Mouse (Mus musculus) spleen, adult 2 months (tissue): Measurements from ENCODE around the gene Lactbl1. TPM values are rescaled to one million over a fixed set of nuclear protein-coding genes. Genes with fewer than 3 reads are reported as not detected.

Experiments used
- DNase-seq, 2 experiments: peaks; one replicate each; pipeline versions ENCODE4 v3.0.0 to v3.0.0-alpha.2; 2012 to 2021; ENCODE audit warnings: low spot score in 2 of 2, low read depth in 1 of 2
- H3K27ac ChIP-seq: fragments of 200-500 bp; 2 replicates; pipeline ENCODE4 v1.5.1; 2012; ENCODE audit warnings: low read length, inconsistent platforms; ENCODE audit not compliant: insufficient read depth
- H3K27me3 ChIP-seq: fragments of 200-500 bp; 2 replicates; pipeline ENCODE4 v1.6.1; 2012; ENCODE audit warnings: mild to moderate bottlenecking, moderate library complexity, low read length, inconsistent platforms; ENCODE audit not compliant: control insufficient read depth, insufficient read depth
- H3K36me3 ChIP-seq: fragments of 200-500 bp; 2 replicates; pipeline ENCODE4 v1.6.1; 2012; ENCODE audit warnings: mild to moderate bottlenecking, low read length, inconsistent platforms; ENCODE audit not compliant: control insufficient read depth, insufficient read depth
- H3K4me1 ChIP-seq: fragments of 200-500 bp; 2 replicates; pipeline ENCODE4 v1.6.1; 2011; ENCODE audit warnings: inconsistent platforms; ENCODE audit not compliant: control insufficient read depth, insufficient read depth, insufficient read length
- H3K4me3 ChIP-seq: fragments of 200-500 bp; 2 replicates; pipeline ENCODE4 v1.5.1; 2011; ENCODE audit warnings: mild to moderate bottlenecking, inconsistent platforms; ENCODE audit not compliant: insufficient read depth, insufficient read length; ENCODE audit errors: extremely low read depth
- CTCF ChIP-seq: fragments of 200-500 bp; IDR thresholded peaks from 2 replicates; pipeline ENCODE4 v1.5.1; 2011; ENCODE audit warnings: mild to moderate bottlenecking, inconsistent platforms; ENCODE audit not compliant: insufficient read depth, insufficient read length, insufficient replicate concordance; ENCODE audit errors: extremely low read depth
- POLR2A ChIP-seq: fragments of 200-500 bp; IDR thresholded peaks from 2 replicates; pipeline ENCODE4 v1.6.1; 2011; ENCODE audit warnings: low read depth, low read length, inconsistent platforms
- WGBS: fragments of 180-500 bp; shearing (Covaris S2); methylation state at CpG from one replicate; pipeline ENCODE4 v1.1.7; 2018; 5-methylcytosine and 5-hydroxymethylcytosine counted together
- polyA plus RNA-seq: library from polyadenylated mRNA; depleted of rRNA; stranded (reverse); fragments of >200 nt; gene quantifications from 2 replicates; pipeline ENCODE4 v1.2.3, GENCODE M21; 2012

Gene Lactbl1
- polyA plus RNA-seq, 1 experiment: 0.49 TPM

GRCm38 (mm10) chr4:136648922-136649479, 26.6 kb downstream of the Lactbl1 start:
- DNase-seq: peak; percentile 23 to 63
- no peak overlapping the region for H3K27ac ChIP-seq
- H3K4me1 ChIP-seq: no peaks in the 10 kb centered on the region
- H3K27me3 ChIP-seq: no peaks in the 10 kb centered on the region
- 48% methylated on average over 11 of the region's 11 CpGs for WGBS
- TF ChIP-seq POLR2A (no peak), CTCF (peak; percentile 80; the same call in 1 of the 2 replicates)
- H3K4me3 ChIP-seq: no peak overlapping the region
- no peaks in the 10 kb centered on the region for H3K36me3 ChIP-seq

DNA sequence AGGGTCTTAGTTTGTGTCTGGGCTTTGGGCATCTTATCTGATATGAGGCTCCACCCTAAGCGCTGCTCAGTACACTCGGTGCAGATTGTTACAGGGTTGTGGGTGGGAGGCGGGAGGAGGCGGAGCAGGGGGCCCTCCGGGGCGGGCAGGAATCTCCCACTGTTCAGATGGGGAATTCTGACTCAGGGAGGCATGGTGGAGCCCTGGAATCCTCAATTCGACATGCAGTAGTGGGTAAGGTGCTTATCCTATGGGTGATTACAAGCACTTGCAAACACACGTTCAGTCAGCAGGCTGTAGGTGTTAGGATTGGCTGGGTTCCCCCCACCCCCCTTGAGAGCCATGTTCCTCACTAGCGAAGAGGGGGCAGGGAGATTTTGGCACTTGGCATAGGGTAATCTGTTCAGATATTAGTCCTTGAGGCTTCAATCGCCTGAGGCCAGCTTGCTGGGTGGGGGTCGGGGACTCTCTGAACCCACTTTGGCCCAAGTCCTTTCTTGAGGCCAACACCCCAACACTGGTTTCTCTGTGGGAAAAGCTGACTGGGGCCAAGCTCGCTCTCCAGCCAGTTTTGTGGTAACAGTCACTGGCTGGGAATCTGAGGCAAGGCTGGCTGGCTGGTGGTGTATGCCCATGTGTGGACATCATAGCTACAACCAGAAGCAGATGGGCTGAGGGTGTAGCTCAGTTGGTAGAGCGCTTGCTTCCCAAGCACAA, 27.2 kb downstream of the Lactbl1 start:
- Histone ChIP-seq H3K4me1 (no peaks in the 10 kb centered on the region), H3K4me3 (no peak overlapping the region), H3K27ac (no peak overlapping the region), H3K27me3 (no peaks in the 10 kb centered on the region), H3K36me3 (no peaks in the 10 kb centered on the region)
- DNase-seq: no peak
- 73% methylated on average over 13 of the region's 13 CpGs for WGBS
- TF ChIP-seq POLR2A: no peak
- TF ChIP-seq CTCF: no peak

GRCm38 (mm10) chr4:136650261-136650660, 27.8 kb downstream of the Lactbl1 start:
- Histone ChIP-seq H3K4me3 (no peak overlapping the region), H3K36me3 (no peaks in the 10 kb centered on the region), H3K27ac (no peak overlapping the region), H3K27me3 (no peaks in the 10 kb centered on the region), H3K4me1 (no peaks in the 10 kb centered on the region)
- DNase-seq: no peak
- no peak for TF ChIP-seq POLR2A
- TF ChIP-seq CTCF: no peak
- 86% methylated on average over 8 of the region's 8 CpGs for WGBS

GRCm38 (mm10) chr4:136651357-136651811, 29.0 kb downstream of the Lactbl1 start:
- H3K36me3 ChIP-seq: no peaks in the 10 kb centered on the region
- no peak for DNase-seq
- no peaks in the 10 kb centered on the region for H3K4me1 ChIP-seq
- H3K27ac ChIP-seq: no peak overlapping the region
- TF ChIP-seq CTCF (peak; percentile 62; the same call in 1 of the 2 replicates), POLR2A (no peak)
- 65% methylated on average over 3 of the region's 3 CpGs for WGBS
- H3K27me3 ChIP-seq: no peaks in the 10 kb centered on the region
- no peak overlapping the region for H3K4me3 ChIP-seq

GRCm38 (mm10) chr4:136651882-136652527, 29.6 kb downstream of the Lactbl1 start:
- Histone ChIP-seq H3K36me3 (no peaks in the 10 kb centered on the region), H3K27me3 (no peaks in the 10 kb centered on the region), H3K4me1 (no peaks in the 10 kb centered on the region), H3K4me3 (no peak overlapping the region), H3K27ac (no peak overlapping the region)
- DNase-seq: no peak
- 85% methylated on average over 13 of the region's 13 CpGs for WGBS
- TF ChIP-seq CTCF (no peak), POLR2A (no peak)

GRCm38 (mm10) chr4:136652528-136652910, 30.1 kb downstream of the Lactbl1 start:
- H3K4me1 ChIP-seq: no peaks in the 10 kb centered on the region
- no peaks in the 10 kb centered on the region for H3K27me3 ChIP-seq
- no peaks in the 10 kb centered on the region for H3K36me3 ChIP-seq
- DNase-seq: no peak
- TF ChIP-seq POLR2A (no peak), CTCF (no peak)
- 52% methylated on average over 11 of the region's 11 CpGs for WGBS
- no peak overlapping the region for H3K4me3 ChIP-seq
- no peak overlapping the region for H3K27ac ChIP-seq
